ENCODE assay signal across 9 mouse cellular contexts in the genomic region with DNA sequence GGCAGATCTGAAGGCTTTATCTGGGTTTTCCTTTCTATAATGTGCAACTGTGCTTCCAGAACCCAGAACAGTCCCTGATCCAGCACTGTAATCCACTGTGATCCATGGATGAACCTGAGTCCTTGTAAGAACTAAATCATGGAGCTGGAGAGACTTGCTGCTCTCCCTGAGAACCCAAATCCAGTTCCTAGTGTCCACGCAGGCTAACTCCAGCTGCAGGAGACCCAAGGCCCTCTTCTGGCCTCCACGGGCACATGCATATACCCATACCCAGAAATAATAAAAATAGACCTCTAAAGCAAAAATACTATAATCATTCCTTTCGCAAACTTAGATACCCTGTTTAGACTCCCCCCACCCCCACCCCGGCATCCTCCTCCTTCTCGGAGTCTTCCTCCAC. TPM values are rescaled to one million over a fixed set of nuclear protein-coding genes. Genes with fewer than 3 reads are reported as not detected.
DNase-seq lines count a peak whose midpoint lies in the region; ATAC-seq and TF ChIP-seq lines count a peak whose summit lies in the region.
"Had no signal": no experiment of that assay in that cellular context is flagged by ENCODE, and none has a peak within 500 bp of the region (broad histone marks: within the 10 kb centered on the region; RNA-seq: fewer than 3 reads in every experiment).

No protein-coding gene starts in this region.

- H3K9ac ChIP-seq in kidney, embryonic 15.5 days = no peak overlapping the region
- peak overlapping the region; percentile 69; the same call in 1 of the 2 replicates for H3K9ac ChIP-seq in forebrain, embryonic 14.5 days (ENCODE audit: low read length)
- no peak overlapping the region for H3K9ac ChIP-seq in limb, embryonic 15.5 days

- no peak overlapping the region for H3K27ac ChIP-seq in kidney, embryonic 15.5 days
- H3K27ac ChIP-seq in forebrain, embryonic 14.5 days (ENCODE audit: low read depth, low read length) = no peak overlapping the region
- no peak overlapping the region for H3K27ac ChIP-seq in limb, embryonic 15.5 days

- H3K4me2 ChIP-seq in kidney, embryonic 15.5 days = peak overlapping the region; percentile 87
- H3K4me2 ChIP-seq in forebrain, embryonic 14.5 days (ENCODE audit: low read length) = peak overlapping the region; percentile 67
- peak overlapping the region; percentile 79 for H3K4me2 ChIP-seq in limb, embryonic 15.5 days

- TF ChIP-seq CTCF in E14TG2a.4 (conservative IDR thresholded peaks at IDR 0.05; ENCODE audit: low read length) = no peak

- H3K9me3 ChIP-seq in kidney, embryonic 15.5 days (replicated peaks) = no peaks in the 10 kb centered on the region
- H3K9me3 ChIP-seq in E14TG2a.4 (ENCODE audit: low read length) = no peaks in the 10 kb centered on the region
- no peaks in the 10 kb centered on the region for H3K9me3 ChIP-seq in forebrain, embryonic 14.5 days (replicated peaks; ENCODE audit: control insufficient read depth, low read length)
- no peaks in the 10 kb centered on the region for H3K9me3 ChIP-seq in limb, embryonic 15.5 days

- ATAC-seq in kidney, embryonic 15.5 days (replicated peaks; ENCODE audit: low FRiP score) = no peak
- ATAC-seq in forebrain, embryonic 14.5 days = no peak
- ATAC-seq in limb, embryonic 15.5 days (ENCODE audit: insufficient number of reproducible peaks, low FRiP score, low TSS enrichment, low read depth) = no peak
- no peak for ATAC-seq in CD4-positive, CD25-positive, alpha-beta regulatory T cell, adult 4 months

- peak overlapping the region; percentile 59; the same call in 1 of the 2 replicates for H3K4me3 ChIP-seq in kidney, embryonic 15.5 days (replicated peaks)
- H3K4me3 ChIP-seq in E14TG2a.4 (replicated peaks; ENCODE audit: low read length) = peak overlapping the region; percentile 87; the same call in 1 of the 2 replicates
- peak overlapping the region; percentile 50 for H3K4me3 ChIP-seq in forebrain, embryonic 14.5 days (ENCODE audit: low read depth, low read length)
- peak overlapping the region; percentile 53; the same call in 1 of the 2 replicates for H3K4me3 ChIP-seq in limb, embryonic 15.5 days

- no peaks in the 10 kb centered on the region; the same call in 1 of the 2 replicates for H3K36me3 ChIP-seq in kidney, embryonic 15.5 days
- peaks cover 15% of the 10 kb centered on the region for H3K36me3 ChIP-seq in E14TG2a.4 (ENCODE audit: insufficient read depth, low read length)
- H3K36me3 ChIP-seq in forebrain, embryonic 14.5 days (ENCODE audit: control insufficient read depth, insufficient read depth, low read length) = peaks cover 11% of the 10 kb centered on the region
- H3K36me3 ChIP-seq in limb, embryonic 15.5 days = 0 out of 2 replicates have a peak, but pooled peaks cover 10% of the 10 kb centered on the region

- peaks cover 11% of the 10 kb centered on the region for H3K27me3 ChIP-seq in kidney, embryonic 15.5 days
- peaks cover 45% of the 10 kb centered on the region for H3K27me3 ChIP-seq in E14TG2a.4 (ENCODE audit: insufficient read depth, low read length)
- H3K27me3 ChIP-seq in forebrain, embryonic 14.5 days (replicated peaks; ENCODE audit: control insufficient read depth, insufficient read depth, low read length) = peaks cover 5% of the 10 kb centered on the region
- H3K27me3 ChIP-seq in limb, embryonic 15.5 days = peaks cover 18% of the 10 kb centered on the region

- H3K4me1 ChIP-seq in kidney, embryonic 15.5 days = peaks cover 29% of the 10 kb centered on the region
- H3K4me1 ChIP-seq in E14TG2a.4 (replicated peaks; ENCODE audit: low read depth, low read length) = peaks cover 64% of the 10 kb centered on the region
- peaks cover 22% of the 10 kb centered on the region for H3K4me1 ChIP-seq in forebrain, embryonic 14.5 days (ENCODE audit: control insufficient read depth, insufficient read depth, low read length)
- H3K4me1 ChIP-seq in limb, embryonic 15.5 days = peaks cover 32% of the 10 kb centered on the region

- DNase-seq in kidney, postnatal 25 days = no peak
- no peak for DNase-seq in forebrain, embryonic 14.5 days (ENCODE audit: low spot score)
- no peak for DNase-seq in urinary bladder, adult 18-20 months (ENCODE audit: low spot score in 2 of 2)
- no peak for DNase-seq in heart, postnatal 4 days

- 79% methylated on average over 5 of the region's 5 CpGs for WGBS in kidney, embryonic 15.5 days
- WGBS in forebrain, embryonic 14.5 days = 88% methylated on average over 5 of the region's 5 CpGs
- WGBS in limb, embryonic 15.5 days = 84% methylated on average over 5 of the region's 5 CpGs

RNA-seq across cellular contexts. Expression of a gene that starts 1.4 kb away (rescaled TPM):
- polyA plus RNA-seq in kidney, embryonic 15.5 days (2015; fragmentation: Nextera tagmentation; extraction: Ambion mirVana) = 10.6 and 12.6 TPM in 2 replicates
- 67.9 and 69.5 TPM in 2 replicates for polyA plus RNA-seq in forebrain, embryonic 14.5 days (2014; fragmentation: Nextera tagmentation; extraction: Ambion mirVana)
- 11.0 and 11.1 TPM in 2 replicates for polyA plus RNA-seq in limb, embryonic 15.5 days (2015; fragmentation: Nextera tagmentation; extraction: Ambion mirVana)
- 1 to 10 TPM in 1 of 2 experiments, under 1 TPM in 1; 0.90 to 2.6 TPM for polyA plus RNA-seq in CD4-positive, CD25-positive, alpha-beta regulatory T cell, adult 4 months (2017; shearing (Covaris generic))
- 1 to 10 TPM; 6.0 to 7.5 TPM for total RNA-seq in heart, postnatal 4 days (2021)

RNA-seq across cellular contexts. Expression of a gene that starts 7.7 kb away (rescaled TPM):
- 21.6 and 25.4 TPM in 2 replicates for polyA plus RNA-seq in kidney, embryonic 15.5 days (2015; fragmentation: Nextera tagmentation; extraction: Ambion mirVana)
- polyA plus RNA-seq in forebrain, embryonic 14.5 days (2014; fragmentation: Nextera tagmentation; extraction: Ambion mirVana) = 8.3 and 8.8 TPM in 2 replicates
- polyA plus RNA-seq in limb, embryonic 15.5 days (2015; fragmentation: Nextera tagmentation; extraction: Ambion mirVana) = 9.0 and 10.6 TPM in 2 replicates
- polyA plus RNA-seq in CD4-positive, CD25-positive, alpha-beta regulatory T cell, adult 4 months (2017; shearing (Covaris generic)) = 1 to 10 TPM in 1 of 2 experiments, not detected in 1; 1.1 TPM
- total RNA-seq in heart, postnatal 4 days (2021) = 10 to 100 TPM; 11.2 to 15.6 TPM

RNA-seq across cellular contexts. Expression of a gene that starts 9.2 kb away (rescaled TPM):
- 88.8 and 103 TPM in 2 replicates for polyA plus RNA-seq in kidney, embryonic 15.5 days (2015; fragmentation: Nextera tagmentation; extraction: Ambion mirVana)
- 50.8 and 51.9 TPM in 2 replicates for polyA plus RNA-seq in forebrain, embryonic 14.5 days (2014; fragmentation: Nextera tagmentation; extraction: Ambion mirVana)
- polyA plus RNA-seq in limb, embryonic 15.5 days (2015; fragmentation: Nextera tagmentation; extraction: Ambion mirVana) = 63.7 and 65.5 TPM in 2 replicates
- 10 to 100 TPM; 44.5 to 56.2 TPM for polyA plus RNA-seq in CD4-positive, CD25-positive, alpha-beta regulatory T cell, adult 4 months (2017; shearing (Covaris generic))
- total RNA-seq in heart, postnatal 4 days (2021) = 10 to 100 TPM; 29.5 to 32.4 TPM

RNA-seq across cellular contexts. Expression of a gene that starts 12.3 kb away (rescaled TPM):
- 0.84 and 1.1 TPM in 2 replicates for polyA plus RNA-seq in kidney, embryonic 15.5 days (2015; fragmentation: Nextera tagmentation; extraction: Ambion mirVana)
- 2.9 and 3.0 TPM in 2 replicates for polyA plus RNA-seq in forebrain, embryonic 14.5 days (2014; fragmentation: Nextera tagmentation; extraction: Ambion mirVana)
- 3.1 and 5.3 TPM in 2 replicates for polyA plus RNA-seq in limb, embryonic 15.5 days (2015; fragmentation: Nextera tagmentation; extraction: Ambion mirVana)
- under 1 TPM in 1 of 2 experiments, not detected in 1; 0.15 TPM for polyA plus RNA-seq in CD4-positive, CD25-positive, alpha-beta regulatory T cell, adult 4 months (2017; shearing (Covaris generic))
- 10 to 100 TPM in 1 of 2 experiments, 1 to 10 TPM in 1; 9.9 to 11.0 TPM for total RNA-seq in heart, postnatal 4 days (2021)
- total RNA-seq: megakaryocyte-erythroid progenitor cell, adult 5-6 weeks had no signal

RNA-seq across cellular contexts. Expression of a gene that starts 17.2 kb away (rescaled TPM):
- 10.6 and 11.5 TPM in 2 replicates for polyA plus RNA-seq in kidney, embryonic 15.5 days (2015; fragmentation: Nextera tagmentation; extraction: Ambion mirVana)
- polyA plus RNA-seq in forebrain, embryonic 14.5 days (2014; fragmentation: Nextera tagmentation; extraction: Ambion mirVana) = 0.70 and 0.82 TPM in 2 replicates
- 8.9 TPM in 2 replicates for polyA plus RNA-seq in limb, embryonic 15.5 days (2015; fragmentation: Nextera tagmentation; extraction: Ambion mirVana)
- polyA plus RNA-seq in CD4-positive, CD25-positive, alpha-beta regulatory T cell, adult 4 months (2017; shearing (Covaris generic)) = 10 to 100 TPM in 1 of 2 experiments, 1 to 10 TPM in 1; 7.4 to 13.5 TPM
- 1 to 10 TPM; 1.5 to 2.1 TPM for total RNA-seq in heart, postnatal 4 days (2021)
